Mouse (Mus musculus) ES-Bruce4 (cell line): ENCODE measurements around the gene Jagn1. TPM values are rescaled to one million over a fixed set of nuclear protein-coding genes. Genes with fewer than 3 reads are reported as not detected.

Source experiments
- H3K27ac ChIP-seq: 2 replicates; pipeline ENCODE4 v1.5.1; 2012; ENCODE audit warnings: low read length, inconsistent platforms; ENCODE audit not compliant: insufficient read depth
- H3K27me3 ChIP-seq: 2 replicates; pipeline ENCODE4 v1.6.1; 2012; ENCODE audit warnings: mild to moderate bottlenecking, low read length, inconsistent platforms; ENCODE audit not compliant: control insufficient read depth, poor library complexity, insufficient read depth, severe bottlenecking
- H3K36me3 ChIP-seq: 2 replicates; pipeline ENCODE4 v1.6.1; 2012; ENCODE audit warnings: inconsistent platforms, mild to moderate bottlenecking, low read length, moderate library complexity; ENCODE audit not compliant: control insufficient read depth, poor library complexity, insufficient read depth, severe bottlenecking
- H3K4me1 ChIP-seq: one replicate; pipeline ENCODE4 v1.8.1; 2011; ENCODE audit warnings: low read length; ENCODE audit not compliant: control insufficient read depth, insufficient read depth
- H3K4me3 ChIP-seq: 2 replicates; pipeline ENCODE4 v1.5.1; 2011; ENCODE audit warnings: low read depth, mild to moderate bottlenecking, low read length
- H3K9ac ChIP-seq: 2 replicates; pipeline ENCODE4 v1.6.1; 2012; ENCODE audit warnings: low read depth, mild to moderate bottlenecking, inconsistent platforms; ENCODE audit not compliant: poor library complexity, severe bottlenecking
- H3K9me3 ChIP-seq: replicated peaks from 2 replicates; pipeline ENCODE4 v1.6.1; 2012; ENCODE audit warnings: mild to moderate bottlenecking, low read length, inconsistent platforms; ENCODE audit not compliant: control insufficient read depth, poor library complexity, insufficient read depth, severe bottlenecking
- CTCF ChIP-seq: IDR thresholded peaks from one replicate; pipeline ENCODE4 v1.8.1; 2011; ENCODE audit warnings: low read depth, low read length
- EP300 ChIP-seq: IDR thresholded peaks from 2 replicates; pipeline ENCODE4 v1.6.1; 2011; ENCODE audit warnings: low read depth, low read length; ENCODE audit not compliant: insufficient read depth
- POLR2A ChIP-seq: IDR thresholded peaks from one replicate; pipeline ENCODE4 v1.8.1; 2011; ENCODE audit warnings: low read length; ENCODE audit not compliant: insufficient read depth
- polyA plus RNA-seq: library from polyadenylated mRNA; stranded (reverse); fragments of >200 nt; gene quantifications from 2 replicates; pipeline ENCODE4 v1.2.4, GENCODE M21; 2011; ENCODE audit warnings: low read depth; ENCODE audit not compliant: missing spikeins, insufficient read depth, insufficient read length

Jagn1 gene
- polyA plus RNA-seq, 1 experiment, result 34.3 TPM

GRCm38 (mm10) chr6:113430846-113431245 lies 11.5 kb upstream of the Jagn1 start:
- no peaks in the 10 kb centered on the region for H3K4me1 ChIP-seq
- no peak overlapping the region for H3K9ac ChIP-seq
- no peak overlapping the region for H3K4me3 ChIP-seq
- no peak for TF ChIP-seq EP300
- TF ChIP-seq POLR2A, result no peak
- no peak overlapping the region for H3K27ac ChIP-seq
- no peaks in the 10 kb centered on the region for H3K9me3 ChIP-seq
- H3K36me3 ChIP-seq, result no peaks in the 10 kb centered on the region
- H3K27me3 ChIP-seq, result no peaks in the 10 kb centered on the region

GRCm38 (mm10) chr6:113431801-113432200 lies 10.6 kb upstream of the Jagn1 start:
- Histone ChIP-seq H3K27ac (no peak overlapping the region), H3K4me3 (no peak overlapping the region), H3K36me3 (no peaks in the 10 kb centered on the region), H3K9ac (no peak overlapping the region), H3K9me3 (no peaks in the 10 kb centered on the region), H3K27me3 (no peaks in the 10 kb centered on the region), H3K4me1 (no peaks in the 10 kb centered on the region)
- TF ChIP-seq CTCF (no peak), POLR2A (no peak), EP300 (no peak)

GRCm38 (mm10) chr6:113433661-113434060 lies 8.7 kb upstream of the Jagn1 start:
- H3K27me3 ChIP-seq, result no peaks in the 10 kb centered on the region
- H3K36me3 ChIP-seq, result no peaks in the 10 kb centered on the region
- no peaks in the 10 kb centered on the region for H3K4me1 ChIP-seq
- no peak overlapping the region for H3K4me3 ChIP-seq
- H3K9me3 ChIP-seq, result no peaks in the 10 kb centered on the region
- TF ChIP-seq EP300 (no peak), CTCF (no peak), POLR2A (no peak)
- H3K9ac ChIP-seq, result no peak overlapping the region
- no peak overlapping the region for H3K27ac ChIP-seq

GRCm38 (mm10) chr6:113434691-113435090 lies 7.7 kb upstream of the Jagn1 start:
- Histone ChIP-seq H3K4me3 (no peak overlapping the region), H3K9ac (no peak overlapping the region), H3K27me3 (no peaks in the 10 kb centered on the region), H3K36me3 (no peaks in the 10 kb centered on the region), H3K27ac (no peak overlapping the region), H3K4me1 (no peaks in the 10 kb centered on the region), H3K9me3 (no peaks in the 10 kb centered on the region)
- TF ChIP-seq CTCF (no peak), EP300 (no peak), POLR2A (no peak)

GRCm38 (mm10) chr6:113435664-113436205 lies 6.6 kb upstream of the Jagn1 start, which contains the start of gene Cidec:
TSS of gene Cidec (minus strand) at chr6:113435760.
- Histone ChIP-seq H3K27ac (no peak within 1 kb of the TSS), H3K36me3 (no peaks in the 10 kb centered on the region), H3K4me3 (no peak within 1 kb of the TSS), H3K4me1 (no peaks in the 10 kb centered on the region), H3K27me3 (no peaks in the 10 kb centered on the region), H3K9me3 (no peaks in the 10 kb centered on the region), H3K9ac (no peak within 1 kb of the TSS)
- TF ChIP-seq POLR2A (no peak), EP300 (no peak), CTCF (no peak)

GRCm38 (mm10) chr6:113437135-113437534 lies 5.2 kb upstream of the Jagn1 start:
- no peak for TF ChIP-seq CTCF
- TF ChIP-seq EP300, result no peak
- TF ChIP-seq POLR2A, result no peak
- no peak overlapping the region for H3K4me3 ChIP-seq
- H3K27ac ChIP-seq, result no peak overlapping the region
- H3K9me3 ChIP-seq, result no peaks in the 10 kb centered on the region
- no peaks in the 10 kb centered on the region for H3K4me1 ChIP-seq
- no peaks in the 10 kb centered on the region for H3K36me3 ChIP-seq
- H3K27me3 ChIP-seq, result no peaks in the 10 kb centered on the region
- no peak overlapping the region for H3K9ac ChIP-seq
